Mouse (Mus musculus) heart, postnatal 14 days (tissue): Measurements from ENCODE around the gene Gpbar1. TPM values are rescaled to one million over a fixed set of nuclear protein-coding genes. Genes with fewer than 3 reads are reported as not detected.
"Not testable (repeated sequence)": the region's sequence is repeated elsewhere in the genome, so short reads cannot be mapped to it uniquely, and the experiment has no call there.

Source experiments
- DNase-seq, 2 experiments: peaks; one replicate each; pipeline ENCODE4 v3.0.0; 2021 to 2022
- intact Hi-C: fragments of 180-260 bp; cut with DNase I; formaldehyde crosslinking; loops from one replicate; pipeline ENCODE4 v1.15.1; 2025
- total RNA-seq, 2 experiments: library from RNA; stranded (reverse); gene quantifications; 2 replicates each; pipeline ENCODE4 v1.2.3; 2021

Gene Gpbar1
- total RNA-seq, 2 experiments from 2014 or later: not detected

DNA sequence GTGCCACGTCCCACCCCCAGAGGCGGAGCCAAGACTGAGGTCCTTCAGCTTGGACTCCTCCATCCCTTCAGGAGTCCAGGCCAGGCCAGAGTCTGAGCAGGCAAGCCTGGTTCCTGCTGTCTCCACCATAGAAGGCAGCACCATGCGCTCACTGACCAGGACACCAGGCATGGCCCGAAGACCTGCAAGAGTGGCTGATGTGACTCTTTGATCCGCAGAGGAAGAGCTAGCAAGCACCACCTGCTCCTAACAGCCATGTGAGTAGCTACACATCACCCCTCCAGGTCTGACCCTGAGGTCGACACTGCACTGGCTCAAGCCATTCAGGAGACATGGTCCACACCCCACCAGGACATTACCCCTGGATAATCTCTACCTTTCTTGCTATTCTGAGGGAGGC is 1.3 kb upstream of the Gpbar1 start:
- DNase-seq: no peak
- intact Hi-C loops: no loop called here

DNA sequence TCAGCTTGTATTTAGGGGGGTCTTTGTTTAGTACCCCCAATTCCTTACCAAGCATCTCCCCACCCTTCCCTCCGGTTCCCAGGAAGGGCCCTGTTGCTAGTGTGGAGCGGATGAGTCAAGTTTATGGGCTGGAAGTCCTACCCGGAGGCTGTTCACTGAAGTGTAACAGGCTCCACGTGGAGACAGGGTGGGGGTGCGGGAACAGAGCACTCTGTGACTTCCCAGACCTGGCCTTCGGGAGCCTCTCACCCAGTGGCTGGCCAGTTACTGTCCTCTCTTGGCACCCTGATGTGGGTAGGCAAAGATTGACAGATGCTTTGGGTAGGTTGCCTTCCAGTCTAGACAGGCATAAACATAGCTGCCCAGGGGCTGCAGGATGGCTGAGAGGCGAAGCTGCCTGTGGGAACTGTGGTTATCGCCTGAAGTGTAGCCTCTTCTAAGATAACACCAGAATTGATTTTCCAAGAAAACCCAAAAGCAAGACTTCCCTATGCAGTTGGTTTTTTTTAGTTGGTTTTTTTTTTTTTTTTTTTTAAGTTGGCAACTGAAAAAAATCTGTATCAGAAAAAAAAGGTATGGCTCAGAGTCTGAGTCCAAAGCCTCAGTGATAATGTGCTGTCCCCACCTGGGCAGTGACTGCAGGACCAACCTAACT is 340 bp upstream of the Gpbar1 start:
- intact Hi-C loops: no loop called here
- no peak for DNase-seq

DNA sequence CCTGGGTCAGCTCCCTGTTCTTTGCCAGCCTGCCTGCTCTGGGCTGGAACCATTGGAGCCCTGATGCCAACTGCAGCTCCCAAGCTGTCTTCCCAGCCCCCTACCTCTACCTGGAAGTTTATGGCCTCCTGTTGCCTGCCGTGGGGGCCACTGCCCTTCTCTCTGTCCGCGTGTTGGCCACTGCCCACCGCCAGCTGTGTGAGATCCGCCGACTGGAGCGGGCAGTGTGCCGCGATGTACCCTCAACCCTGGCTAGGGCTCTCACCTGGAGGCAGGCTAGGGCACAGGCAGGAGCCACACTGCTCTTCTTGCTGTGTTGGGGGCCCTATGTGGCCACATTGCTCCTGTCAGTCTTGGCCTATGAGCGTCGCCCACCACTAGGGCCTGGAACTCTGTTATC is 638 bp downstream of the Gpbar1 start:
- intact Hi-C loops: no loop called here
- no peak for DNase-seq

DNA sequence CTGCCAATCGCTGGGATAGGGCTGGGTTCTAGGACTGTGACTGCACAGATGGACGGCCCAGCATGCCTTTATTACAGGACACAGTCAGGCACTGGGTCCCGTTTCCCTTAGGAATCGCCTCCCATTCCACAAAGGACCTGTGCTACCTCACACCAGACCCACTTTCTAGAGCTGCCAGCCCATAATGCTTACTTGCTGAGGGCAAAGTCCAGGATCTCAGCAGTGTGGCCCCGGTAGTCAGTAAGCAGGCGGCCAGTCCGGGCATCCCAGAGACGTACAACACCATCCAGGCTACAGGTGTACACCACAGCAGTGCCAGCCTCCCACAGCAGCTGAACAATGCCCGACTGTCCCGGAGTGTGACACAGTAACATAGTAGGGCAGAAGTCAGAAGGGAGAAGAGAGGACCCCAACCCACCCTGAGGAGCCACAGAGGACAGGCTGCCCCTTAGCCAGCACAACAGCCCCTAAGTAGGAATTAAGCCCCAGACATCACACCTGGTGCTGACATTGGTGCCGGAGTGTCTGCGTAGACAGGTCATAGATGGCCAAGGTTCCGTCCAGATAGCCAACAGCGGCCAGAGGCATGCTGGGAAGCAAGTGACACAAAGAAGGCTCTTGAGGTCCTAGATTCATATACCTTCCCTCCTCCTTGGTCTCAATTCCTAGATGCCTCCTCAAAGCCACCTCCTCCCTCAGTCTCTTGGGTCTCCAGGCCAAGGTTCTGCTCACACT is 2.4 kb downstream of the Gpbar1 start:
- DNase-seq: no peak
- intact Hi-C loops: loop anchor here (2.0 kb wide), 1 partner anchor 42 kb away; no protein-coding TSS in a partner anchor

DNA sequence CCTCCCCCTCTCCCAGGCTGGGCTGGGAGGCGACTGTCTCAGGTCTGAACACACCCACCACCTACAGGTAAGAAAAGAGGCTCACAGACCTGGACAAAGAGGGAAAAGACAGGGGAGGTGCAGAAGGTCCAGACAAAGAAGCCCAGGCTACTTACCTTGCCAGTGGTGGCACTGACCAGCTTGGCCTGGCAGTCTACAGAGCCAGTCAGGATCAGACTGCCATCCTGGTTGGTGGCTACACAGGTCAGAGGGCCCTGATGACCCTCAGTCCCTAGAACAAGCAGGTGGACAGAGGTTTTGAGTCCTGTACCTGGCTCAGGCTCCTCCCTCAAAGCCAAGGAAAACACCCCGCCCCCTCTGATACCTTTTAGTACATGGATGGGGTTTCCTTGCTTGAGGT is 3.0 kb downstream of the Gpbar1 start:
- intact Hi-C loops: loop anchor here (2.0 kb wide), 1 partner anchor 43 kb away; no protein-coding TSS in a partner anchor
- no peak for DNase-seq

DNA sequence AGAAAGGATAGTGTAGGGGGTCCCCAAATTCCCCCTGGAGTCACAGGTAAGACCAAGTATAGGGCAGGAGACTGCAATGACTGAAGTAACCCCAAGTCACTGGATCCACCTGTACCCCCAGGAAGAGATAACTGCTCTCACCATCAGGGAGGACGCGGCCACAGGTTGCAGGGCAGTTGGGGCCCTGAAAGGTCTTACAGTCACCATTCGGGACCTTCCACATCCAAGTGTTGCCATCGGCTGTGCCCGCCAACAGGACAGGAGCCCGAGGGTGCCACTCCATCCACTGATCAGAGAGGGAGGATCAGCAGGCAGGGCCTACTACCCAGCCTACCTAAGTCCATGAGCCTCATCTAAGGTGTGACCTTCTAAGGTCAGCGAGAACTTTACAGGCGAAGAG is 3.5 kb downstream of the Gpbar1 start:
- intact Hi-C loops: loop anchor here (2.0 kb wide), 1 partner anchor 43 kb away; no protein-coding TSS in a partner anchor
- DNase-seq: no peak

DNA sequence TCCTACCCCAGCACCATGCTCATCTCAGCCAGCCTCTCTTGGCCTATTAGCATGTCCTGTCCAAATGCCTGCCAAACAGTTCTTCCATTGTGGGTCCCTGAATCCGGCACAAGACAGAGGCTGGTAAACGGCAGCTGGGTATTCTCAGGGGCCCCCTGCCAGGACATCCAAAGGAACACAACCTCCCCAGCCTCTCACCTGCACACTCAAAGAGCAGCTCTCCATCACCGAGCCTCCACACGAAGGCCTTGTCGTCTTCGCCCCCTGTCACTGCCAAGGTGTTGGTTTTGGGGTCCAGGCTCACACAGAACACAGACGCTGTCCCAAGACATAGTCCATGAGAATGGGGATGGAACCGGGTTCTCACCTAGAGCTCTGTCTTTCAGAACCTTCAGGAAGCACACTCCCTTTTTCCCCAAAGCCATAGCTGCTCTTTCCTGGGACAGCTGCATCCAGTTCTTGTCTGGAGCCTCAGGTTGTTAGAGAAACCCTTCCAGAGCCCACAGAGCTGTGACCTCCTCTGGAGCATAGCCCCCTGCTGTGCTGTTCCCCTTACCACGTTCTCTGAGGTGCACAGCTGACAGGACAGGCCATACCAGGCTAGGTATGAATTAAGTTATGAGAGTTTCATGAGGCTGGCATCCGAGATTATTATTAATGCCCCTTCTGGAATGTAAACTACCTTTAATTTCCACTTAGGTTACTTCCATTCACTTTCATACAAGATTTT is 4.7 kb downstream of the Gpbar1 start:
- DNase-seq: no peak
- intact Hi-C loops: no loop called here

DNA sequence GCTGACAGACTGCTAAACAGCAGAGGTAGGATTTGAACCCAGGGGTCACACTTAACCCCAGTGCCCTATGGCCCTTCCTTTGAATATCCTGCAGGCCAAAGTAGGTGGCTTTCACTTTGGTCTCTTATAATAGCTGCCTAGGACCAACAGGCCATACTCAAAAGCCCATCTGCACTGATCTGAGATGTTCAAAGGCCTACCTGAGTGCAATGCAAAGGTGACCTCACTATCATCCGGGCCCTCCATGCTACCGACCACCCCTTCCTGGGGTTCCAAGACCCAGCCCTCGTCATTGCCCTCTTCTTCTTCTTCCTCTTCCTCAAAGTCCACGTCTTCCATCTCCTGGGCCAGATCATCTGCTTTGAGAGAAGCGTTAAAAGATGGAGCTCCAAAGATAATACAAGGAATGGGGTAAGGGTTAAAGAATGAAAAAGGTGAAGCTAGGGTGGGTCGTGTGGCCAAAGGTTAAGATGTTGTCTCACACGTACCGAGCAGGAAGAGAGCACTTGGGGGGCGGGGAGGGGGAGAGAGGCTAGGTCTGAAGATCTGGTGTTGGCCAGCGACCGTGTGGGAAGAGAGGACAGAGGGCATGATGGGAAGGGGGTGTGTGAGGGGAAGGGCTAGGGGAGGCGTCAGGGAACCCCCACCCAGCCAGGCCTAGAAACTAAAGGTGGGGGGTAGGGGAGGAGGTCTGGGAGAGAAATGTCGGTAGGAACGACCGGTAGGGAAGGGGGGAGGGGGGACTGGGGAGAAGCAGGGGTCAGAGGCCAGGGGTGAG is 5.5 kb downstream of the Gpbar1 start:
- DNase-seq: peak; percentile 52 to 61
- intact Hi-C loops: loop anchor here (1.0 kb wide), 1 partner anchor 78 kb away; no protein-coding TSS in a partner anchor

DNA sequence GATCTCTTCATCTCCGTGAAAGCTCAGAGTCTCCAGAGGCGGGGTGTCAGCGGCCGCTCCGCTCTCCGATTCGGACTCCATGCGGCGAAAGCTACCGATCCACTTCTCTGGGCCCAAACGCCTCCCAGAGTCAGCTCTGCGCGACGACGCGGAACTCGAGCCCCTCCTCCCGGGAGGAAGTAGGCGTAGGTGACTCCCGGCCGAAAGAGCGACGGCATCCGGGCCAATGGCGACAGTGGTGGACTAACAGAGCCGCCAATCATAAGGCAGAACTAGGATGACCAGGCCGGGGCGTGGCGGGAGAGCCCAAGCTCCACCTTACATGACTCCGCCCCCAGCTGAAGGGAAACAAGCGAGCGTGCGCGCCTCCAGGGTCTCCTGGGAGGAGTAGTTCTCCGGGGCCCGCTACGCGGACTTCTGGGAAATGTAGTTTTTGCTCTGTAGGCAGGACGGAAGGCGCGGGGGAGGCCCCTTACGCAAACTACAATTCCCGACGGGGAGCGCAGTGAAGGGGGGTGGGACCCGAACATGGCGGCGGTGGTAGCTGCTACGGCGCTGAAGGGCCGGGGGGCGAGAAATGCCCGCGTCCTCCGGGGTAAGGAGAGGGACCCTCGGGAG is 6.3 kb downstream of the Gpbar1 start, which contains the start of the genes Aamp and Pnkd:
TSS of gene Aamp (minus strand) at position 196 of the 618 bp plus-strand sequence.
TSS of gene Pnkd (plus strand) at position 388 of the 618 bp plus-strand sequence.
- intact Hi-C loops: loop anchor here (1.0 to 5.0 kb wide), 2 partner anchors 78 to 168 kb away; no protein-coding TSS in a partner anchor
- peak; percentile 99 for DNase-seq

DNA sequence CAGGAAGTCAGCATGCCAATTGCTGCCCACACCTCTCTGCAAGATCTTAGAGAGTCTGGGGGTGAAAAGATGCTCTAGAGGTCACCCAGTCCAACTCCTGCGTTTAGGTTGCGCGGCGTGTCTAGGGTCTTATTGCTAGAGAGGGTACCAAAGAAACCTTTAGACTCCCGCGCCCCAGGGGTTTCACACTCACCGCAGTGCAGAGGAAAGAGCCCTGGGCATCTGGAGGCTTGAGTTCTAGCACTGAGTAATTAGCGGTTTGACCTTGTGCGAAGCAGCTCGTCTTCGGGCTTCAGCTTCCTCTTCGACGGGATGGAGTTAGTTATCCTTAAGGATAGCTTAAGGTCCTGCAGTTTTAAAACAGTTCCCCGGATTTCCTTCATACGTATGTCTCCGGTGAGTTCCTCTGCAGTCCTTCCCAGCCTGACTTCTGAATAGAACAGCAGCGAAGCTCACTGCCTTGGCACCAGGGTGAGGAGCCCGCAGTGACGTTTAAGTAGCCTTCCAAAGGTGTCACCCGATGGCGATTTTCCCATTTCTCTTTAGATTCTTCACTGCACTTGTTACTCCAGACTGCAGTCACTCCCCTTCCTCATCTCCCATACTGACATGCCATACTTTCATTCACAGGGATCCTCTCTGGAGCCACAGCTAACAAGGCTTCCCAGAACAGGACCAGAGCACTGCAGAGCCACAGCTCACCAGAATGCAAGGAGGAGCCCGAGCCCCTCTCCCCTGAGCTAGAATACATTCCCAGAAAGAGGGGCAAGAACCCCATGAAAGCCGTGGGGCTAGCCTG is 7.1 kb downstream of the Gpbar1 start:
- DNase-seq: no peak
- intact Hi-C loops: loop anchor here (5.0 kb wide), 1 partner anchor 167 kb away; no protein-coding TSS in a partner anchor

DNA sequence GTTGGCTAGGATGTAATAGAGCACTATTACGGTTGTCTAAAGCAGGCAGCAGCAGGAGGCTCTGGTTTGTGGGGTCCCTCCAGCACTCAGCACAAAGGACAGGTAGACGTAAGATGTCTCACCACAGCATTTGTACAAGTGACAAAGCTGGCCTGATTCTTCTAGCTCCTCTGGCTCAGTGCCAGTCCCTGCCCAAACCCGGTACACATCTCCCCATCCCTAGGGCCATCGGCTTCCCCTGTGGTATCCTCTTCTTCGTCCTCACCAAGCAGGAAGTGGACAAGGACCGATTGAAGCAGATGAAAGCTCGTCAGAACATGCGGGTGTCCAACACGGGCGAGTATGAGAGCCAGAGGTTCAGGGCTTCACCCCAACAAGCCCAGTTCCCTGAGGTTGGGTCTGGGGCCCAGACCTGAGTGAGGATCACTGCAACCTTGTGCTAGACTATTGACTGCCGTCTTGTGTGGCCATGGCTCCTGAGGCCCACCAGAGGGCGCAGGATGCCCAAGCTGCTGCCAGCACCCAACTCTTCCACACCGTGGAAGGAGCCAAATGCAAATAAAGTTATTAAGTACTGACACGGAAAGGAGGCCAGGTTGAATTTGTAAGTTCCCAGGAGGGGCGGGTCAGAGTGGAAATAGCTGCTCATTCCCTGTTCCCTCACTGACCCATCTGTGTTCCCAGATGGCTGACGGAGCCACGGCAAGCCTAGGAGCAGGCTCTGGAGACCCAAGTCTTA is 8.7 kb downstream of the Gpbar1 start:
- intact Hi-C loops: loop anchor here (5.0 kb wide), 1 partner anchor 165 kb away; no protein-coding TSS in a partner anchor
- not testable (repeated sequence) for DNase-seq

DNA sequence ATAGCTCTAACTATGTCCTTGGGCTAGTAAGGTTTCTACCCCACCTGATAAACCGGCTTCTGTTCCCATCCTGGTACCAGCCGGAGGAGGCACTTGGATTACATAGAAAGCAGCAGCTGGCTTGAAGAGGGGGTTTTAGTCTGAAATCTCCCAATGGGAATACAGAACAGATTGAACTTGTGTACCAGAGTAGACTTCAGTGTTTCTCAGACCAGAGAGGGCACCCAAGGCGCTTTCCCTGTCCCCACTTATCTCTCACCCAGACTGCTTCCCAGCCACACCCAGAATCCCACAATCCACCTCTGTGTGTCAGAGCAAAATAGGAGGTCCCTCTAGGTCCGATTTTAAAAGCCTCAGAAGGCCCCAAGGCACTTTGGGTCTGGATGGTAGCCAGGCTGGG is 10.0 kb downstream of the Gpbar1 start:
- no peak for DNase-seq
- intact Hi-C loops: loop anchor here (2.0 to 5.0 kb wide), 3 partner anchors 20 to 164 kb away; partner anchors contain the start of gene Catip

DNA sequence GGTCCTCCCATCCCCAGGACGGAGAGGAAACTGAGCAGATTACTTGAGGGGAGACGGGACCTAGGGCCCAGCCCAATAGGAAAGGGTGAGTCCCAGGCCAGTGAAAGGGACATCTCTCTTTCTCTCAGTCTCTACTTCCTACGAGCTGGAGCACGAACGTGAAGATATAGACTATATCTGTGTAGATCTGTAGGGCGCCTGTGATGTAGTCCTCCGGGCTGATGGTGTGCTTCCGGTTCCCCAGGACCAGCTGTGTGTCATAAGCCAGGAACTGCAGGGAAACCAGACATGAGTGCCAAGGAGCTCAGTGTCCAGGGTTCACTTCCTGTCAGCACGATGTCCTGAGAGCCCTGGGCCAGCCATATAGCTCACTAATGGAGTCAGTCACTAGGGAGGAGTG is 10.9 kb downstream of the Gpbar1 start:
- intact Hi-C loops: loop anchor here (1.0 to 5.0 kb wide), 4 partner anchors 20 to 163 kb away; partner anchors contain the start of gene Catip
- DNase-seq: no peak

DNA sequence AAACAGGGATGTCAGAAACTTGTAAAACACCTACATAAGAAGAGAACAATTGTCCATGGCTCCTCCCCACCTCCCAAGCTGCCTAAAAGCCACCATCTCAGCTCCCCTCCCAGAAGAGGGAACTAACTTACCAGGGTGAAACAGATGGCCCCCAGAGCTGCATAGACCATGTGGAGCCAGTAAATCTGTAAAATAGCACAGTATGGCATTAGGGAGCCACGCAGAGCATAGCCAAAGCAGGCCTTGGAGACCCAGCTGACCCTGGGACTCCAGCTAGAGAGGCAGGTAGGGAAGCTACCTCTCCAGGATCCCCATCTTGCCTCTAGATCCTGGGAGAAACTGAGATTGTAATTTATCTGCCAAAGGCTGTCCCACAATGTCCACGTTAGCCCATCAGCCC is 11.4 kb downstream of the Gpbar1 start:
- no peak for DNase-seq
- intact Hi-C loops: loop anchor here (1.0 to 5.0 kb wide), 4 partner anchors 19 to 163 kb away; partner anchors contain the start of gene Catip

DNA sequence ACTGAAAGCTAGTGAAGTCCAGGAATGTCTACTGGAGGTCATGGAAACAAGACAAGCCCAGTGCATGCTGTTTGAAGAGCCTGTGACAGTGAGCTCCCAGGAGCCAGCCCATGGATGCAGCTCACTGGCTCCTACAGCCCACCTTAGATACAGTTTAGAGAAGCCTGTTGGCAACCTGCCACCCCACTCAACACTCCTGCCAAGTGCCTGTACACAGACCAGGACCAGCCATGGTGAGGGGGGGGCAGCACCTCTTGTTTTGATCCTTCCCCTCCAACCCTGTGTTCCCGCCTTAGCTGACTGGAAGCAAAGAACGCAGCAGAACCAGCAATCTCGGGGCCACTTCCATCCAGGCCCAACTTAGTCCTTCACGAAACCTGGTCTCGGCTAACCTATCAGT is 11.8 kb downstream of the Gpbar1 start:
- intact Hi-C loops: no loop called here
- peak in 1 of 2 experiments; percentile 59 for DNase-seq

DNA sequence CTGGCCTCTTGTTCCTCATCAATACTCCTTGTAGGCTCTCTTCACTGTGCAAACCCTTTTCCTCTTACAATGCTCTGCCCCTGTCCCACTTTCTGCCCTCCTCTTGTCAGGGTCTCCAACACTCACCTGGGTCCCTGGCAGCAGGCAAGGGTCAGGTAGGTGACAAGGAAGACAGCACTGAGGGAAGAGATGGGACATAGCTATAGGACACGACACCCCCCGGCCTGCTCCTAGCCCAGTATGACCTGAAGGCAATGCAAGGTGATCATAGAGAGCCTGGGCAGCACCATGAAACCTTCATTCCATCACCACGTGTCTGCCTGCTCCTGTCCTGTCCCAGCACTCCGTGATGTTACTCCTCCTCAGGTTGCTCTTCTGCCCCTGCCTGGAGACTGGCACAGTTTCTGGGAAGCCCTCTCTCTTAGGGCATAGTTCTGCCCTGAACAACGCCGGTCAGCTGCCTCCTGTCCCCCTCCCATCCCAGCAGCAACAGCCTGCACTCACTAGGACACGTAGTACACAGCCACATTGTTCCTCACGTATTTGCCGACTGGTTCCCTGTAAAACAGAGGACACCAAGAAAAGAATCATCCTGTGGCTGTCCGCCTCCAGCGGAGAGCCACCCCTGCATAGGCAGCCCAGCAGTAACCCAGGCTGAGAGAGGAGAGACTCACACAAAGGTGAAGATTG is 14.1 kb downstream of the Gpbar1 start:
- intact Hi-C loops: no loop called here
- no peak for DNase-seq

DNA sequence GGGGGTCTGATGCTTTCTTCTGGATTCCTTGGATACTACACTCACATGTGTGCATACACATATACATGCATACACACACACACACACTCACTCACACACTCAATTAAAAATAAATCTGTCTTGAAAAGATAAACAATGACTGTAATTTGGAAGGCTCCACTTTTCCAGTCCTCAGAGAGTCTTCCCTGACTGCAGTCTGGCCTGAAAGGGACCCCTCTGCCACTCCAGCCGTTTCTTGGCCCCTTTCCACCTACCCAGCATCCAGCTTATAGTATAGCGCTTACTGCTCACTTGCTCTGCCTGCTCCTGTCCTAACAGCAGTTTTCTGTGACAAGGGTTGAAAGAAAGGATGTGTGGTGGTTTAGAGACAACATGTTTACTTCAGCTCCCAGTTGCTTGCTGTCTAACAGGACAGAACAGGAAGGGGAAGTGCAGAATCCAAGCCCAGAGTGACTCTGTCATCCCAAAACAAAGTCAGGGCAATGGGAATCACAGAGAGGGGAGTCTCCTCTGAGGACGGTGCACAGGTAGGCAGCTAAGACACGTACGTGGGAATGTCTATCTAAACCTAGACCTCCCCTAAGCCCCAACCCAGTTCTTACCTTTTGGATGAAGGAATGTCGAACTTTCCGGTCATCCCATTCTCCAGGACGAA is 15.1 kb downstream of the Gpbar1 start:
- no peak for DNase-seq
- intact Hi-C loops: no loop called here
